Mouse (Mus musculus) hindbrain, embryonic 12.5 days (tissue): ENCODE results near the gene Frmd4b. TPM values are rescaled to one million over a fixed set of nuclear protein-coding genes. Genes with fewer than 3 reads are reported as not detected.

Source experiments
- ATAC-seq: fragments of 200-750 bp; cut with Nextera tagmentation; 2 replicates; pipeline ENCODE4 v1.8.0; 2017; ENCODE audit warnings: moderate TSS enrichment; ENCODE audit not compliant: low FRiP score
- H3K27ac ChIP-seq: fragments of 300-500 bp; sonication (generic); 2 replicates; pipeline ENCODE4 v1.5.1; 2016; ENCODE audit warnings: mild to moderate bottlenecking
- H3K27me3 ChIP-seq: fragments of 300-500 bp; sonication (generic); 2 replicates; pipeline ENCODE4 v1.6.1; 2016; ENCODE audit warnings: mild to moderate bottlenecking
- H3K36me3 ChIP-seq: fragments of 300-500 bp; sonication (generic); 2 replicates; pipeline ENCODE4 v1.6.1; 2016; ENCODE audit warnings: mild to moderate bottlenecking
- H3K4me1 ChIP-seq: fragments of 300-500 bp; sonication (generic); 2 replicates; pipeline ENCODE4 v1.6.1; 2016
- H3K4me2 ChIP-seq: fragments of 300-500 bp; sonication (generic); replicated peaks from 2 replicates; pipeline ENCODE4 v1.6.1; 2016; ENCODE audit warnings: mild to moderate bottlenecking
- H3K4me3 ChIP-seq: fragments of 300-500 bp; sonication (generic); 2 replicates; pipeline ENCODE4 v1.5.1; 2016; ENCODE audit warnings: mild to moderate bottlenecking
- H3K9ac ChIP-seq: fragments of 300-500 bp; sonication (generic); 2 replicates; pipeline ENCODE4 v1.6.1; 2016; ENCODE audit warnings: mild to moderate bottlenecking, moderate library complexity
- H3K9me3 ChIP-seq: fragments of 300-500 bp; sonication (generic); replicated peaks from 2 replicates; pipeline ENCODE4 v1.6.1; 2016; ENCODE audit warnings: mild to moderate bottlenecking
- WGBS: fragments of 180-500 bp; shearing (Covaris S2); methylation state at CpG from one replicate; pipeline ENCODE4 v1.1.7; 2016; 5-methylcytosine and 5-hydroxymethylcytosine counted together
- polyA plus RNA-seq: library from polyadenylated mRNA; unstranded; fragments of >200 nt; fragmentation: Nextera tagmentation; extraction: Ambion mirVana; gene quantifications from 2 replicates; pipeline ENCODE4 v1.2.1, GENCODE M21; 2016

The Frmd4b gene
- polyA plus RNA-seq, 1 experiment from 2014 or later: 48.5 TPM

GRCm38 (mm10) chr6:97510771-97511170 lies 106.6 kb downstream of the Frmd4b start:
- Histone ChIP-seq H3K4me2 (no peak overlapping the region), H3K27me3 (no peaks in the 10 kb centered on the region), H3K9me3 (no peaks in the 10 kb centered on the region), H3K27ac (no peak overlapping the region), H3K4me3 (no peak overlapping the region), H3K4me1 (peaks cover 5% of the 10 kb centered on the region), H3K9ac (no peak overlapping the region), H3K36me3 (no peaks in the 10 kb centered on the region)
- 47% methylated on average over 8 of the region's 8 CpGs for WGBS
- no peak for ATAC-seq

- Histone ChIP-seq H3K27ac (no peak overlapping the region), H3K4me3 (no peak overlapping the region), H3K36me3 (no peaks in the 10 kb centered on the region), H3K4me1 (peaks cover 5% of the 10 kb centered on the region), H3K9ac (no peak overlapping the region), H3K27me3 (no peaks in the 10 kb centered on the region), H3K4me2 (no peak overlapping the region), H3K9me3 (no peaks in the 10 kb centered on the region)
- 90% methylated on average over 10 of the region's 10 CpGs for WGBS
- ATAC-seq: no peak
Observed at GRCm38 (mm10) chr6:97509434-97509833, 107.9 kb downstream of the Frmd4b start.

GRCm38 (mm10) chr6:97508480-97508879 lies 108.9 kb downstream of the Frmd4b start:
- Histone ChIP-seq H3K4me2 (no peak overlapping the region), H3K9me3 (no peaks in the 10 kb centered on the region), H3K4me1 (peaks cover 5% of the 10 kb centered on the region), H3K27me3 (no peaks in the 10 kb centered on the region), H3K36me3 (no peaks in the 10 kb centered on the region), H3K27ac (no peak overlapping the region), H3K4me3 (no peak overlapping the region), H3K9ac (no peak overlapping the region)
- no peak for ATAC-seq
- 78% methylated on average over 6 of the region's 6 CpGs for WGBS

- Histone ChIP-seq H3K36me3 (no peaks in the 10 kb centered on the region), H3K27me3 (no peaks in the 10 kb centered on the region), H3K27ac (no peak overlapping the region), H3K4me1 (peaks cover 5% of the 10 kb centered on the region), H3K4me2 (no peak overlapping the region), H3K4me3 (no peak overlapping the region), H3K9me3 (no peaks in the 10 kb centered on the region), H3K9ac (no peak overlapping the region)
- no peak for ATAC-seq
- 96% methylated on average over 3 of the region's 3 CpGs for WGBS
Observed at GRCm38 (mm10) chr6:97507893-97508292, 109.4 kb downstream of the Frmd4b start.

- H3K27ac ChIP-seq: no peak overlapping the region
- no peak overlapping the region for H3K4me3 ChIP-seq
- H3K9ac ChIP-seq: no peak overlapping the region
- no peak overlapping the region for H3K4me2 ChIP-seq
- ATAC-seq: no peak
- WGBS: 60% methylated on average over 15 of the region's 15 CpGs
- no peaks in the 10 kb centered on the region for H3K36me3 ChIP-seq
- H3K27me3 ChIP-seq: no peaks in the 10 kb centered on the region
- H3K4me1 ChIP-seq: peaks cover 2% of the 10 kb centered on the region; the same call in 1 of the 2 replicates
- no peaks in the 10 kb centered on the region for H3K9me3 ChIP-seq
Observed at GRCm38 (mm10) chr6:97506141-97506650, 111.1 kb downstream of the Frmd4b start.

GRCm38 (mm10) chr6:97504673-97505072 lies 112.7 kb downstream of the Frmd4b start:
- Histone ChIP-seq H3K4me2 (no peak overlapping the region), H3K27me3 (no peaks in the 10 kb centered on the region), H3K4me1 (peaks cover 2% of the 10 kb centered on the region; the same call in 1 of the 2 replicates), H3K27ac (no peak overlapping the region), H3K36me3 (no peaks in the 10 kb centered on the region), H3K9ac (no peak overlapping the region), H3K9me3 (no peaks in the 10 kb centered on the region), H3K4me3 (no peak overlapping the region)
- no peak for ATAC-seq
- 93% methylated on average over 5 of the region's 5 CpGs for WGBS

GRCm38 (mm10) chr6:97501000-97501399 lies 116.3 kb downstream of the Frmd4b start:
- no peak for ATAC-seq
- Histone ChIP-seq H3K4me2 (no peak overlapping the region), H3K9ac (no peak overlapping the region), H3K27me3 (no peaks in the 10 kb centered on the region), H3K27ac (no peak overlapping the region), H3K36me3 (no peaks in the 10 kb centered on the region), H3K9me3 (no peaks in the 10 kb centered on the region), H3K4me3 (no peak overlapping the region), H3K4me1 (no peaks in the 10 kb centered on the region)
- 91% methylated on average over 7 of the region's 7 CpGs for WGBS

GRCm38 (mm10) chr6:97500246-97500645 lies 117.1 kb downstream of the Frmd4b start:
- H3K4me1 ChIP-seq: no peaks in the 10 kb centered on the region
- H3K27ac ChIP-seq: no peak overlapping the region
- H3K4me3 ChIP-seq: no peak overlapping the region
- H3K27me3 ChIP-seq: no peaks in the 10 kb centered on the region
- WGBS: 93% methylated on average over 6 of the region's 6 CpGs
- H3K9me3 ChIP-seq: no peaks in the 10 kb centered on the region
- H3K9ac ChIP-seq: no peak overlapping the region
- ATAC-seq: no peak
- no peak overlapping the region for H3K4me2 ChIP-seq
- no peaks in the 10 kb centered on the region for H3K36me3 ChIP-seq

GRCm38 (mm10) chr6:97496002-97496401 lies 121.3 kb downstream of the Frmd4b start:
- Histone ChIP-seq H3K36me3 (0 out of 2 replicates have a peak, but pooled peaks cover 3% of the 10 kb centered on the region), H3K27ac (no peak overlapping the region), H3K4me3 (no peak overlapping the region), H3K27me3 (no peaks in the 10 kb centered on the region), H3K4me1 (no peaks in the 10 kb centered on the region), H3K4me2 (no peak overlapping the region), H3K9ac (no peak overlapping the region), H3K9me3 (no peaks in the 10 kb centered on the region)
- ATAC-seq: no peak
- WGBS: 90% methylated on average over 1 of the region's 1 CpGs

GRCm38 (mm10) chr6:97491065-97491464 lies 126.3 kb downstream of the Frmd4b start:
- Histone ChIP-seq H3K4me2 (no peak overlapping the region), H3K4me3 (no peak overlapping the region), H3K9me3 (no peaks in the 10 kb centered on the region), H3K4me1 (peaks cover 25% of the 10 kb centered on the region), H3K27ac (no peak overlapping the region), H3K36me3 (0 out of 2 replicates have a peak, but pooled peaks cover 4% of the 10 kb centered on the region), H3K27me3 (peaks cover 15% of the 10 kb centered on the region; the same call in 1 of the 2 replicates), H3K9ac (no peak overlapping the region)
- no peak for ATAC-seq
- 88% methylated on average over 5 of the region's 5 CpGs for WGBS

- H3K4me3 ChIP-seq: no peak overlapping the region
- H3K4me2 ChIP-seq: no peak overlapping the region
- ATAC-seq: no peak
- peaks cover 25% of the 10 kb centered on the region for H3K4me1 ChIP-seq
- WGBS: 30% methylated on average over 7 of the region's 7 CpGs
- no peaks in the 10 kb centered on the region for H3K9me3 ChIP-seq
- H3K27me3 ChIP-seq: peaks cover 17% of the 10 kb centered on the region; the same call in 1 of the 2 replicates
- 0 out of 2 replicates have a peak, but pooled peaks cover 4% of the 10 kb centered on the region for H3K36me3 ChIP-seq
- no peak overlapping the region for H3K27ac ChIP-seq
- no peak overlapping the region for H3K9ac ChIP-seq
Observed at GRCm38 (mm10) chr6:97488821-97489220, 128.5 kb downstream of the Frmd4b start.

GRCm38 (mm10) chr6:97488280-97488679 lies 129.1 kb downstream of the Frmd4b start:
- 24% methylated on average over 8 of the region's 8 CpGs for WGBS
- H3K9ac ChIP-seq: peak overlapping the region; percentile 62; the same call in 1 of the 2 replicates
- ATAC-seq: no peak
- no peaks in the 10 kb centered on the region for H3K9me3 ChIP-seq
- no peak overlapping the region for H3K4me3 ChIP-seq
- peak overlapping the region; percentile 91 for H3K4me2 ChIP-seq
- H3K4me1 ChIP-seq: peaks cover 25% of the 10 kb centered on the region
- H3K27ac ChIP-seq: no peak overlapping the region; the same call in 1 of the 2 replicates
- 0 out of 2 replicates have a peak, but pooled peaks cover 4% of the 10 kb centered on the region for H3K36me3 ChIP-seq
- H3K27me3 ChIP-seq: peaks cover 17% of the 10 kb centered on the region; the same call in 1 of the 2 replicates

GRCm38 (mm10) chr6:97487535-97488081 lies 129.7 kb downstream of the Frmd4b start:
- Histone ChIP-seq H3K4me2 (peak overlapping the region; percentile 91), H3K36me3 (0 out of 2 replicates have a peak, but pooled peaks cover 4% of the 10 kb centered on the region), H3K4me3 (peak overlapping the region; percentile 38), H3K9me3 (no peaks in the 10 kb centered on the region), H3K4me1 (peaks cover 25% of the 10 kb centered on the region), H3K27ac (no peak overlapping the region), H3K27me3 (peaks cover 17% of the 10 kb centered on the region; the same call in 1 of the 2 replicates), H3K9ac (peak overlapping the region; percentile 62)
- ATAC-seq: peak; percentile 66
- 3% methylated on average over 40 of the region's 40 CpGs for WGBS
